Mouse (Mus musculus) forebrain, embryonic 15.5 days (tissue): ENCODE data around the gene Plb1. TPM values are rescaled to one million over a fixed set of nuclear protein-coding genes. Genes with fewer than 3 reads are reported as not detected.
A peak's percentile ranks its signal among the peaks of the same experiment; 100 is the strongest.

Experiments
- ATAC-seq: fragments of 200-750 bp; cut with Nextera tagmentation; replicated peaks from 2 replicates; pipeline ENCODE4 v1.8.0; 2017; ENCODE audit warnings: mild to moderate bottlenecking, moderate TSS enrichment, moderate library complexity
- H3K27ac ChIP-seq: fragments of 300-500 bp; sonication (generic); replicated peaks from 2 replicates; pipeline ENCODE4 v1.5.1; 2015; ENCODE audit warnings: mild to moderate bottlenecking, inconsistent platforms
- H3K27me3 ChIP-seq: fragments of 300-500 bp; sonication (generic); 2 replicates; pipeline ENCODE4 v1.6.1; 2015; ENCODE audit warnings: inconsistent platforms
- H3K36me3 ChIP-seq: fragments of 300-500 bp; sonication (generic); 2 replicates; pipeline ENCODE4 v1.6.1; 2015; ENCODE audit warnings: mild to moderate bottlenecking, inconsistent platforms
- H3K4me1 ChIP-seq: fragments of 300-500 bp; sonication (generic); 2 replicates; pipeline ENCODE4 v1.6.1; 2015; ENCODE audit warnings: inconsistent platforms
- H3K4me2 ChIP-seq: fragments of 300-500 bp; sonication (generic); replicated peaks from 2 replicates; pipeline ENCODE4 v1.6.1; 2015; ENCODE audit warnings: mild to moderate bottlenecking, inconsistent platforms
- H3K4me3 ChIP-seq: fragments of 300-500 bp; sonication (generic); 2 replicates; pipeline ENCODE4 v1.5.1; 2015; ENCODE audit warnings: mild to moderate bottlenecking, inconsistent platforms
- H3K9ac ChIP-seq: fragments of 300-500 bp; sonication (generic); replicated peaks from 2 replicates; pipeline ENCODE4 v1.6.1; 2015; ENCODE audit warnings: mild to moderate bottlenecking, inconsistent platforms
- H3K9me3 ChIP-seq: fragments of 300-500 bp; sonication (generic); 2 replicates; pipeline ENCODE4 v1.6.1; 2016; ENCODE audit warnings: inconsistent platforms
- WGBS: fragments of 180-500 bp; shearing (Covaris S2); methylation state at CpG from one replicate; pipeline ENCODE4 v1.1.7; 2015; ENCODE audit warnings: mixed read lengths; 5-methylcytosine and 5-hydroxymethylcytosine counted together
- polyA plus RNA-seq: library from polyadenylated mRNA; unstranded; fragments of >200 nt; fragmentation: Nextera tagmentation; extraction: Ambion mirVana; gene quantifications from 2 replicates; pipeline ENCODE4 v1.2.1, GENCODE M21; 2015

Gene Plb1
- 0.06 TPM in 1 of 2 replicates, not detected in the other for polyA plus RNA-seq

DNA sequence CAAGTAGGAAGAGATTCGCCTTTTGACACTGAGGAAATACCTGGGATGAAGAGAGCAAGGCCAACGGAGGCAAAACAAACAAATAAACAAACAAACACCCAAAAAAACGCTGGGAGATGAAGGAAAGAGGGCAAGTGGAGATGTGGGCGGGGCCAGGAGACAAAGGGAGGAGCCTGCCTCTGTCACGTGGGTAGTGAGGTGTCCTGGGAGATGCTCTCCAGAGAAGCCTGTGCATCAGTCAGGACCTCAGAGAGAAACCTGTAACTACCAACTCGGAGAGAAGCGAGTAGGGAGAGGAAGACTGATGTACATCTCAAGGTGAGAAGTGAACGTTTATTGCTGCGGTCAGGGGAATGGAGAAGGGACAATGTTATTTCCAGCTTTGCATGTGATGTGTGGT, at the start of gene Plb1:
Gene Plb1 (plus strand): TSS at position 235 of the 400 bp plus-strand sequence.
- no peak within 1 kb of the TSS for H3K27ac ChIP-seq
- WGBS, result 76% methylated on average over 9 of the region's 9 CpGs
- no peak for ATAC-seq

DNA sequence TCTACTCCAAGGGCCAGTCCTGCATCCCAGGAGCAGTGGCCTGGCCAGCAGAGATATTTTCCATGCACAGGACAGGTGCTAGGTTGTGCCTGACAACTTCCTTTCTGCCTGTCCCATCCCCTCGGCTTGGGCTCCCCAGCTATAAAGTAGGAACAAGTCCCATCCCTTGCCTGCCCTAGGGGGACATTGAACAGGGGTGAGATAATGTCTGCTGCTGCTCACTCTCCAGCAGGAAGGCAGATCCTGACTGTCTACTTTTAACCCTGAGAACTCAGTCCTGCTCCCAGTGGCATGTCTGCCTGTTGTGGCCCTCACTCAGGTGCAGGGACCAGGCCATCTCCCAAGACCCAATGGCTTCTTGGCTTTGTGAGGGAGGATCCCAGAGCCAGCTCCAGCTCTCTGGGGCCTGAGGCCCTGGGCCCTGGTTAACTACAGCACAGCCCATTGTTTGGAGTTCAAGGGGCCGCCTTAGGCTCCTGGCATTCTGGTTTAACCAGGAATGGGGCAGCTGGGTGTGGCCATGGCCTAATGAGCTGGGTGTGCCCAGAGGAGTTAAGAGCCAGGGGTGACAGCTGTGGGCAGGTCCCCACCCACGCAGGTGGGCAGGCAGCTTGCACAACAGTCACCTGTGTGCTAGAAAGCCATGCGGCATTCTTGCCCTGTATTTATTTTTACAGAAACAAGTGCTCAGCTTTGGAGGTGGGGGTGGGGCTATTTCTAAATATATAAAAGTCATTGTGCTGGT, 49.5 kb upstream of the Plb1 start:
- Histone ChIP-seq H3K27ac (no peak overlapping the region), H3K4me2 (no peak overlapping the region), H3K4me3 (no peak overlapping the region), H3K36me3 (no peaks in the 10 kb centered on the region), H3K27me3 (no peaks in the 10 kb centered on the region), H3K4me1 (no peaks in the 10 kb centered on the region), H3K9me3 (no peaks in the 10 kb centered on the region), H3K9ac (no peak overlapping the region)
- no peak for ATAC-seq
- WGBS, result 77% methylated on average over 4 of the region's 4 CpGs

More for the DNA sequence above, at the start of gene Plb1:
- Histone ChIP-seq H3K36me3 (no peaks in the 10 kb centered on the region), H3K9me3 (no peaks in the 10 kb centered on the region), H3K9ac (no peak within 1 kb of the TSS), H3K4me2 (no peak within 1 kb of the TSS), H3K4me1 (no peaks in the 10 kb centered on the region), H3K27me3 (no peaks in the 10 kb centered on the region), H3K4me3 (no peak within 1 kb of the TSS)

DNA sequence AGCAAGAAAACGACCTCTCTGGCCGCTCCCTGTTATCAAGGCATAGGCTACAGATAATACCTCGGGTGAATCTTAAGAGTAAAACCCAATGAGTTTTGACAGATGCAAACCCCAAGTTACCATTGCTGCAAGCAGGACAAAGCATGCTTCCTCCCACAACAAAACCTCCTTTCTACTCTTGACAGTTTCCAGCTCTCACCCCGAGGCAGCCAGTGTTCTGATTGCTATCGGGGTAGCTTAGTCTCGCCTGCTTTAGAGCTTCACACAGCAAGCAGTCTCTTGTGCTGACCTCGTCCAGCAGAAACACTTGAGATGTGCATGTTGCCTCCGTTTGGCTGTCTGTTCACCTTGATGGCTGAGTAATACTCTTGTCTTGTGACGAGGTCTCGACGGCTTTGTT, 44.8 kb upstream of the Plb1 start:
- H3K4me2 ChIP-seq, result no peak overlapping the region
- H3K9ac ChIP-seq, result no peak overlapping the region
- no peaks in the 10 kb centered on the region for H3K4me1 ChIP-seq
- no peak overlapping the region for H3K4me3 ChIP-seq
- H3K36me3 ChIP-seq, result no peaks in the 10 kb centered on the region
- H3K27me3 ChIP-seq, result no peaks in the 10 kb centered on the region
- 52% methylated on average over 11 of the region's 11 CpGs for WGBS
- H3K27ac ChIP-seq, result no peak overlapping the region
- H3K9me3 ChIP-seq, result no peaks in the 10 kb centered on the region
- ATAC-seq, result no peak

DNA sequence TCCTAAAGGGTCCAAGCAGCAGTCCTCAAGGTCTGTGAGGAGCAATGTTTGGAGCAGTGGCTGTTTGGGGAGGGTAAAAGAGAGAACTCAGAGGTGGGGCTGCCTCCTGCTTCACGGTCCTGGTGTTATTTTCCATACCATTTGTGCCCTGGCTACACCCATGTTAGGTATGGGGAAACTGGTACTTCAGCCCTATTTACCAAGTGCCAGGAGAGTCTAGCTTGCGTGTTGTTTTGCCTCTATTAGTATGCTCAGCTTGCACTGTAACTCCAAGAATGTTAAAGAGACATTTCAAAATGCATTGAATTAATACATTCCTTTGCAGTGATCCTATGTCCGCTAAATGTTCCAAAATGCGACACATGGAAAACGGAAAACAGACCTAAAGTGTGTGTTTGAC, 41.2 kb upstream of the Plb1 start:
- H3K27ac ChIP-seq, result no peak overlapping the region
- no peaks in the 10 kb centered on the region for H3K36me3 ChIP-seq
- no peaks in the 10 kb centered on the region for H3K27me3 ChIP-seq
- H3K9ac ChIP-seq, result no peak overlapping the region
- no peaks in the 10 kb centered on the region for H3K4me1 ChIP-seq
- H3K9me3 ChIP-seq, result no peaks in the 10 kb centered on the region
- no peak for ATAC-seq
- H3K4me2 ChIP-seq, result no peak overlapping the region
- H3K4me3 ChIP-seq, result no peak overlapping the region
- WGBS, result 71% methylated on average over 5 of the region's 5 CpGs

DNA sequence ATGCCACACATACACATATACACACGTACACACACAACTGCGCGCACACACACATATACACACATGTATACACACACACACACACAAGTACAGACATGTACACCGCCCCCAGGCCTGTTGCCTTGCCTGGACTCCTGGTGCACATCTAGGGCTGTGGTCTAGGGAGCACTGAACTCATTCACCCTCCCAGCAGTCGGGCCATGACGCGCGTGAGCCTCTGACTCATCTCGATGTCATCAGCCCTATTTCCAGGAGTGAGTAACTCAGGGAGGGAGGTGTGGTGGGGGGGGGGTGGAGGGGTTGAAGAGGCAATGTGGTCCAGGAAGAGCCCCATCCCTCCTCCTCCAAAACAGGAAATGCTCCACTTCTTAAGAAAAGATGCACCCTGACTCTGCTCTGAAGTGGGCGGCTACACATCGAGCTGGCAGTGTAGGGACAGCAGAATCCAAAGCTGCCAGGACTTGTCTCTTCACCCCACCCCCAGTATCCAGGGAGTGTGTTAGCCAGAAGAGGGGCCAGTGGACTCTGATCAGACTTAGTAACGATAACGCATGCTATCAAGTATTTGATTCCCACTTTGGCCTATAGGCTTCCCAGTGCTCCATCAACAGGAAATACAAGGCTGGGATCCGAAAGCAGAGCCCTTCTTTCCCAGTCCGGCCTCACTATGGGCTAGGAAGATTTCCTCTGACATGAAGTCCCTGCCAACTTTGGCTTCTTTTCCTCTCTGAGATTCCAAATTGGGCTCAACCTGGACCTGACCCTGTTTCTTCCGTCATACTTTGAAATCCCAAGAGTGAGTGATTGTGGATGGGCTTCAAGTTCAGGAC, 40.3 kb upstream of the Plb1 start:
- Histone ChIP-seq H3K4me3 (no peak overlapping the region), H3K9ac (no peak overlapping the region), H3K27me3 (no peaks in the 10 kb centered on the region), H3K9me3 (no peaks in the 10 kb centered on the region), H3K27ac (no peak overlapping the region), H3K4me2 (no peak overlapping the region), H3K36me3 (no peaks in the 10 kb centered on the region), H3K4me1 (no peaks in the 10 kb centered on the region)
- 90% methylated on average over 16 of the region's 16 CpGs for WGBS
- ATAC-seq, result no peak

DNA sequence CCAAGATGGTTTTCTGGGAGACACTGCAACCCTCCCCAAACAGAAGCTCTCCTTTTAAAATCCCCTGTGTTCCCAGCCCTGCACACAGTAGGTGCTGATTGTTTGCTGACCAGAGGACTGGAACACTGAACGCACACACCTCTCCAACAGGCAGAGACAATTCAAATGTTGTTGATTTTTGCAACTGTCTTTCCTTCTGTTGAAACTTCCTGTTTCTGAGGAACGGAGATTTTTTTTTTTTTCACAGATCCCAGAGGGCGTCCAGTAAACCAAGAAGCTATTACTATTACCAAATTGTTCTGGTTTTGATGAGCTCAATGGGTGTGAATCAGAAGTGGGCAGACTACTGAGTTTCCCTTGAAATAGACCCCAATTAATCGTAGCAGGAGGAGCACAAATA, 38.3 kb upstream of the Plb1 start:
- H3K9ac ChIP-seq, result no peak overlapping the region
- H3K27me3 ChIP-seq, result no peaks in the 10 kb centered on the region
- no peak overlapping the region for H3K4me3 ChIP-seq
- no peaks in the 10 kb centered on the region for H3K36me3 ChIP-seq
- WGBS, result 81% methylated on average over 4 of the region's 4 CpGs
- H3K9me3 ChIP-seq, result no peaks in the 10 kb centered on the region
- no peak overlapping the region for H3K4me2 ChIP-seq
- H3K27ac ChIP-seq, result no peak overlapping the region
- H3K4me1 ChIP-seq, result no peaks in the 10 kb centered on the region
- no peak for ATAC-seq

DNA sequence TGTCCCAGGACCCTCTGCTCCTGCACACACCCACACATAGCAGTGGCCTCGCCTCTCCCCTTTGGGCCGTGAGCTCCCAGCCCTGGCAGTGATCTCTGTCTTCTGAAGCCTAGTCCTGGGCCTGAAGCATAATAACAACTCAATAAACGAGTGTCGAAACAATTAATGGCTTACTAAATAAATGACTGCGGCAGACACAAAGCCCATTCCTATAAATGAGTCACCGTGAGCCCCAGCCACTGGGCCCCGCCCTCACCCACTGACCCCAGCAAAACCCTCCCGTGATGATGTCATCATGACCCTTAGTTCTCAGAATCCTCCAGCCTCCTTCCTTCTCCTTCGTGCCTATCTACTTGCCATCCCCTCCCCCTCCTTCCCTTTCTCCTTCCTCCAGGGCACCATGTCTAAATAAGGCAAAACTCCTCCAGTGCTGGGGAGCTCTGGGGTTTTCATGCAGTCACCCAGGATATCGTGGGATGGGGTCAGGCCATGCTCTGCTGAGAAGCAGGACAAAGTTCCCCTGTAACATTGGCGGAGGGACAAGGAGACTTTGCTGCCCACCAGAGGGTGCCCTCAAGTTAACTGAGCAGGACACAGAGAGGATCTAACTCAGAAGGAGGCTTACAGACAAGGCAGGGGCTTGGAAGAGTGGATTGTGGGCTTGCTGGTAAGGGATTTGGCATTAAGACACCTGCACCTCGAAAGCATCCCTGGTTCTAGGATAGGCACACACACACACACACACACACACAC, 36.5 kb upstream of the Plb1 start:
- 61% methylated on average over 12 of the region's 12 CpGs for WGBS
- Histone ChIP-seq H3K9me3 (no peaks in the 10 kb centered on the region), H3K9ac (no peak overlapping the region), H3K4me2 (no peak overlapping the region), H3K36me3 (no peaks in the 10 kb centered on the region), H3K27me3 (no peaks in the 10 kb centered on the region), H3K4me3 (no peak overlapping the region), H3K4me1 (no peaks in the 10 kb centered on the region), H3K27ac (no peak overlapping the region)
- no peak for ATAC-seq

DNA sequence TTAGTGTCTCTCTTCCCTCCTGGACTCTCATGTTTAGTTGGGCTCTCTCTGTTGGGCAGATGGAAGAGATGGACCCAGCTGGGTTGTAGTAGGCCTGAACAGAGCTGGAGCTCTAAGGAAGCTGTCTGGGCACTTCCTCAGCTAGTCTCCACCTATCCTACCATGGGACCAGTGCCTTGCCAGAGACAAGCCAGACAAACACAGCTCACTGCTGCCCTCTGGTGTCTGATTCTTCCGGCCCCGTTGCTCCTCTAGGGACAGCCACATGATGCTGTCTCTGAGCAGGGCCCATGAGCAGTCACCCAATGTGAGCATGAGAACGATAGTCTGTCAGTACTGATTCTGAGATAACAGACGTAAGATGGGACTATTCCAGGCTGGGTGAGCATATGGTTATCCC, 34.8 kb upstream of the Plb1 start:
- Histone ChIP-seq H3K9ac (no peak overlapping the region), H3K27me3 (no peaks in the 10 kb centered on the region), H3K27ac (no peak overlapping the region), H3K4me1 (no peaks in the 10 kb centered on the region), H3K36me3 (no peaks in the 10 kb centered on the region), H3K9me3 (no peaks in the 10 kb centered on the region), H3K4me2 (no peak overlapping the region), H3K4me3 (no peak overlapping the region)
- 0 out of 2 replicates have a peak, but pooled peaks have one; percentile 38 for ATAC-seq
- WGBS, result 11% methylated on average over 4 of the region's 4 CpGs

DNA sequence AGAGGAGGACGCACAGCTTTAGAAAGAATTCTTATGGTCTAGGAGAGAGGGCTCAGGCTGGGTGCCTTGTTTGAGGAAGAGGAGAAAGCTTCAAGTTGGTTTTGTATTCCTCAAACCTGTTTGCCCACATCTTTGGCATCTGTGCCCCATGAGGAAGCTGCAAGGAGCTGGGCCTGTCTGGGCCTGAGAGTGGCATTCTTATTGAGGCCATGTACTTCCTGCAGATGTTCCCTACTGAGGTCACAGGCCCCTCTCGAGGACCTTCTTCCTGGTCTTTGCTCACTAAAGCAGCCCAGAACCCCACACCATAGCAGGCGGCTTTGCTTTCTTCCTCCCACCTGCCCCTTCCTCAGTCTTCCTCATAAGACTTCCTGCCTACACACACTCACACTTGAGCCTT, 33.4 kb upstream of the Plb1 start:
- no peak overlapping the region for H3K9ac ChIP-seq
- no peak for ATAC-seq
- no peaks in the 10 kb centered on the region for H3K27me3 ChIP-seq
- H3K4me2 ChIP-seq, result no peak overlapping the region
- no peaks in the 10 kb centered on the region for H3K4me1 ChIP-seq
- no peaks in the 10 kb centered on the region for H3K9me3 ChIP-seq
- WGBS, result 84% methylated on average over 3 of the region's 3 CpGs
- no peak overlapping the region for H3K27ac ChIP-seq
- no peak overlapping the region for H3K4me3 ChIP-seq
- H3K36me3 ChIP-seq, result no peaks in the 10 kb centered on the region

DNA sequence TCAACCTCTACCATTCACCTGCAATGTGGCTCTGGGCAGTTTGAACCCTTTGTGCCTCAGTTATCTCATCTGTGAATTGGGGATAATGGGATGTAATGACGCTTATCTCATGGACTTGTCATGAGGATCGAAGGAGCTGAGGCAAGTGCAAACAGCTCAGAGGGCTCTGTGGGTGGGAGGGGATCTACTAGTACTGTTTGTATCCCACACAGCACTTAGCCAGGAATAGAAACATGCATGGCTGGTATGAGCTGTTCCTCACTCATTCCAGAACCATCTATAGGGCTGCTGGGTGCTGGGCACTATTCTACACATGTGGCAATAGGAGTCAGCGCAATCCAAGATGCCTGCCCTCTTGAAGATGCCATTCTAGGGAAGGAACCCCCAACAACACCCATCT, 32.9 kb upstream of the Plb1 start:
- no peak overlapping the region for H3K4me2 ChIP-seq
- no peaks in the 10 kb centered on the region for H3K27me3 ChIP-seq
- 93% methylated on average over 3 of the region's 3 CpGs for WGBS
- no peaks in the 10 kb centered on the region for H3K4me1 ChIP-seq
- H3K36me3 ChIP-seq, result no peaks in the 10 kb centered on the region
- ATAC-seq, result no peak
- H3K4me3 ChIP-seq, result no peak overlapping the region
- no peak overlapping the region for H3K9ac ChIP-seq
- no peak overlapping the region for H3K27ac ChIP-seq
- no peaks in the 10 kb centered on the region for H3K9me3 ChIP-seq

DNA sequence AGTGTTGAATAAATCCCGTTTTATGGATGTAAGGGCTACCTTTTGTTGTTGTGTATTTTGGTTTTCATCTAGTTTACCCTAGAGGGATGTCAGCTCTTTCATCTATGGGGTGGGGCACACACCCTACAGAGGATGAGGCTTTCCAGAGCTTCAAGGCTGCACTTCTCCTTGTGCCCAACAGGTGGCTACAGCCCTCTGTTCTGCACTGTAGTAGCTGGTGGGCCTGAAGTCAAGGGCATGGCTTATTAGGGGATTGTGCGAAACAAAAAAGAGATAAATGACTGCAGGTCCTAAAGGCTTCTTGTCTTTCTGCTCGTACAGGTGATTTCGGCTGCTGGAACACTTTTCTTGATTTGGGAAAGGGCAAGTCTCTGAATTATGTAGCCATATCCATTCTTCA, 27.9 kb upstream of the Plb1 start:
- no peak overlapping the region for H3K4me3 ChIP-seq
- ATAC-seq, result no peak
- no peaks in the 10 kb centered on the region for H3K27me3 ChIP-seq
- H3K4me2 ChIP-seq, result no peak overlapping the region
- no peak overlapping the region for H3K9ac ChIP-seq
- no peaks in the 10 kb centered on the region for H3K9me3 ChIP-seq
- no peak overlapping the region for H3K27ac ChIP-seq
- no peaks in the 10 kb centered on the region for H3K4me1 ChIP-seq
- H3K36me3 ChIP-seq, result no peaks in the 10 kb centered on the region
- WGBS, result 73% methylated on average over 4 of the region's 4 CpGs

DNA sequence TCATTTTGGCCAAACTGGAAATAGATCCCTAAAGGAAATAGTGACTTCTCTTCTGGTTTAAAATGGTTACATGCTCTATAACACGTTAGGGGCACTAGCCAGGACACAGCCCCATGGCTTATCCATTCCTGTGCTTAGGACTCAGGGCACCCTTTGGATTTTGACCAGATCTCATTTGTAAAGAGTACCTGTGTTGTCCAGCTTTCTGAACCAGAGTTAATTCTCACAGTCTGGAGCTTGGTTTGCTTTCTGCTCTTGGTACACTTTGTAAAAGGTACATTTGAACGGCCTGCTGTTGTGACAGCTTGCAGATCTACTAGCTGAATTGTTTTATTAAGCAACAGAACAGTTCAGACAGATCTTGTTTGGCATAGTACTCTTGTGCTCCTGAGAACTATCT, 25.8 kb upstream of the Plb1 start:
- 77% methylated on average over 2 of the region's 2 CpGs for WGBS
- H3K9ac ChIP-seq, result no peak overlapping the region
- no peak overlapping the region for H3K4me3 ChIP-seq
- no peak for ATAC-seq
- H3K4me1 ChIP-seq, result no peaks in the 10 kb centered on the region
- H3K27me3 ChIP-seq, result no peaks in the 10 kb centered on the region
- no peak overlapping the region for H3K27ac ChIP-seq
- H3K9me3 ChIP-seq, result no peaks in the 10 kb centered on the region
- no peak overlapping the region for H3K4me2 ChIP-seq
- H3K36me3 ChIP-seq, result no peaks in the 10 kb centered on the region
